In the genomic region with DNA sequence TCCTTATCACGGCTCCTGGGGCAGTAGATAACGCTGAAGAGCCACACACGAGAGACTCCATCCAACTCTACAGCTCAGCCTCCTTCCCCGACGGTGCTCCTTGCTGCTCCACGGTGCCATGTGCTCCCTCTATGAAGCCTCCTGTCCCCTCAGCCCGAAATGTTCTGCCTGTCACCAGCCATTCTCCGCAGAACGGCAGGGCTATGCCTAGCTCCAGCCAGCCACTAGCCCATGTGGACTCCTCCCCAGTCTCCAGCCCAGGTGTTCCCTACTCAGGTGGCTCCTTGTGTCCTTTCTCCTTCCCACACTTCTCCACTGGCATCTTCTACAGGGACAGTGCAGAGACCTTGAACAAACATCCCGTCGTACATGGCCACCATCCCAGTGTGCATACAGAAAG, we compare ENCODE assay signal across 30 mouse cellular contexts. TPM values are rescaled to one million over a fixed set of nuclear protein-coding genes. Genes with fewer than 3 reads are reported as not detected.
DNase-seq lines count a peak whose midpoint lies in the region; ATAC-seq and TF ChIP-seq lines count a peak whose summit lies in the region.
"Had no signal": no experiment of that assay in that cellular context is flagged by ENCODE, and none has a peak within 500 bp of the region (broad histone marks: within the 10 kb centered on the region; RNA-seq: fewer than 3 reads in every experiment).

No protein-coding gene starts in this region.

- no peak for TF ChIP-seq POLR2A in testis, adult 2 months (IDR thresholded peaks at IDR 0.05; ENCODE audit: control insufficient read depth, low read depth, low read length)

- intact Hi-C loops in heart, postnatal 10 days (cut with DNase I), result loop anchor here (5.0 kb wide), 2 partner anchors 37 to 142 kb away; no protein-coding TSS in a partner anchor

- H3K4me3 ChIP-seq in limb, embryonic 12.5 days (replicated peaks), result no peak overlapping the region
- no peak overlapping the region for H3K4me3 ChIP-seq in limb, embryonic 10.5 days
- H3K4me3 ChIP-seq in testis, adult 2 months (ENCODE audit: control insufficient read depth, low read depth, low read length), result peak overlapping the region; percentile 66
- H3K4me3 ChIP-seq: forebrain, embryonic 10.5 days; forebrain, embryonic 13.5 days; heart, adult 2 months; heart, embryonic 10.5 days; heart, embryonic 13.5 days; hindbrain, embryonic 15.5 days; intestine, embryonic 15.5 days had no signal

- DNase-seq in heart, adult 11 months, result peak; percentile 82
- no peak for DNase-seq in heart, postnatal 10 days
- no peak for DNase-seq in limb, embryonic 10.5 days (ENCODE audit: low spot score)
- no peak for DNase-seq in testis, postnatal 14 days (ENCODE audit: low spot score)
- DNase-seq: adrenal gland, adult 2 months; adrenal gland, postnatal 14 days; cerebellum, adult 11 months; cerebellum, adult 2 months; cerebellum, adult 9-11 months; gastrocnemius, postnatal 14 days; heart, adult 2 months had no signal

- H3K9ac ChIP-seq in limb, embryonic 12.5 days (replicated peaks), result 0 out of 2 replicates have a peak overlapping the region, but pooled peaks have one; percentile 40
- H3K9ac ChIP-seq: forebrain, embryonic 13.5 days; heart, embryonic 13.5 days; hindbrain, embryonic 15.5 days; intestine, embryonic 15.5 days had no signal

- no peak for ATAC-seq in limb, embryonic 12.5 days (ENCODE audit: insufficient number of reproducible peaks, insufficient read depth, low FRiP score, low TSS enrichment, low read depth)
- ATAC-seq: CD4-positive, CD25-positive, alpha-beta regulatory T cell, adult 4 months; forebrain, embryonic 13.5 days; forebrain, embryonic 16.5 days; intestine, embryonic 15.5 days had no signal

- no peak overlapping the region for H3K4me2 ChIP-seq in limb, embryonic 12.5 days
- H3K4me2 ChIP-seq: forebrain, embryonic 13.5 days; heart, embryonic 13.5 days; hindbrain, embryonic 15.5 days; intestine, embryonic 15.5 days had no signal

- H3K27me3 ChIP-seq in limb, embryonic 12.5 days, result peaks cover 22% of the 10 kb centered on the region
- peaks cover 13% of the 10 kb centered on the region; the same call in 1 of the 2 replicates for H3K27me3 ChIP-seq in limb, embryonic 10.5 days (ENCODE audit: low read depth, poor library complexity, severe bottlenecking)
- H3K27me3 ChIP-seq in testis, adult 2 months (ENCODE audit: control insufficient read depth, insufficient read depth, low read length), result no peaks in the 10 kb centered on the region
- H3K27me3 ChIP-seq: forebrain, embryonic 13.5 days; hindbrain, embryonic 15.5 days; intestine, embryonic 15.5 days had no signal

- no peak for TF ChIP-seq CTCF in testis, adult 2 months (IDR thresholded peaks at IDR 0.05; ENCODE audit: control insufficient read depth, insufficient read depth, insufficient replicate concordance, low read depth, low read length)

- H3K27ac ChIP-seq in limb, embryonic 12.5 days, result no peak overlapping the region
- no peak overlapping the region for H3K27ac ChIP-seq in limb, embryonic 10.5 days
- no peak overlapping the region for H3K27ac ChIP-seq in testis, adult 2 months (ENCODE audit: control insufficient read depth, insufficient read depth, low read depth, low read length)
- H3K27ac ChIP-seq: forebrain, embryonic 10.5 days; forebrain, embryonic 13.5 days; heart, adult 2 months; heart, embryonic 10.5 days; heart, embryonic 13.5 days; hindbrain, embryonic 15.5 days; intestine, embryonic 15.5 days had no signal

- WGBS in limb, embryonic 12.5 days, result 77% methylated on average over 11 of the region's 11 CpGs
- WGBS in limb, embryonic 10.5 days, result 78% methylated on average over 11 of the region's 11 CpGs

- no peaks in the 10 kb centered on the region for H3K9me3 ChIP-seq in limb, embryonic 12.5 days
- no peaks in the 10 kb centered on the region; the same call in 1 of the 2 replicates for H3K9me3 ChIP-seq in limb, embryonic 10.5 days (replicated peaks)
- H3K9me3 ChIP-seq: forebrain, embryonic 13.5 days; heart, embryonic 10.5 days; heart, embryonic 13.5 days; hindbrain, embryonic 15.5 days; intestine, embryonic 15.5 days had no signal

- peaks cover 6% of the 10 kb centered on the region for H3K36me3 ChIP-seq in limb, embryonic 12.5 days
- peaks cover 7% of the 10 kb centered on the region for H3K36me3 ChIP-seq in limb, embryonic 10.5 days
- no peaks in the 10 kb centered on the region for H3K36me3 ChIP-seq in testis, adult 2 months (ENCODE audit: control insufficient read depth, insufficient read depth, low read length)
- H3K36me3 ChIP-seq: hindbrain, embryonic 15.5 days; intestine, embryonic 15.5 days had no signal

- no peaks in the 10 kb centered on the region for H3K4me1 ChIP-seq in limb, embryonic 12.5 days (replicated peaks)
- H3K4me1 ChIP-seq in limb, embryonic 10.5 days, result no peaks in the 10 kb centered on the region
- H3K4me1 ChIP-seq in testis, adult 2 months (ENCODE audit: control insufficient read depth, insufficient read depth, low read length), result peaks cover 17% of the 10 kb centered on the region
- H3K4me1 ChIP-seq: forebrain, embryonic 10.5 days had no signal

RNA-seq across cellular contexts. Expression of a gene that starts 0.8 kb away (rescaled TPM):
- not detected for total RNA-seq in heart, postnatal 10 days (2021)
- polyA plus RNA-seq in limb, embryonic 12.5 days (2016; fragmentation: Nextera tagmentation; extraction: Ambion mirVana), result not detected in 2 replicates
- polyA plus RNA-seq in limb, embryonic 10.5 days (2016; fragmentation: Nextera tagmentation; extraction: Ambion mirVana), result not detected in 2 replicates
- 438 and 472 TPM in 2 replicates for polyA plus RNA-seq in testis, adult 2 months (2012; rRNA removed)
- total RNA-seq: adrenal gland, adult 2 months; adrenal gland, postnatal 14 days; adrenal gland, postnatal 4 days; common myeloid progenitor, adult 5-6 weeks; gastrocnemius, adult 18-20 months; gastrocnemius, postnatal 14 days; heart, adult 2 months; heart, postnatal 25 days; hematopoietic stem cell, adult 5-6 weeks; MEL had no signal
- polyA plus RNA-seq: adrenal gland, adult 2 months; C2C12; CD4-positive, CD25-positive, alpha-beta regulatory T cell, adult 4 months; cerebellum, adult 2 months; embryonic facial prominence, embryonic 14.5 days; forebrain, embryonic 10.5 days; forebrain, embryonic 13.5 days; forebrain, embryonic 16.5 days; heart, embryonic 10.5 days; heart, embryonic 13.5 days; heart, embryonic 16.5 days; hindbrain, embryonic 15.5 days; intestine, embryonic 15.5 days had no signal

RNA-seq across cellular contexts. Expression of a gene that starts 33.7 kb away (rescaled TPM):
- 10 to 100 TPM; 30.2 to 51.0 TPM for total RNA-seq in heart, postnatal 10 days (2021)
- polyA plus RNA-seq in limb, embryonic 12.5 days (2016; fragmentation: Nextera tagmentation; extraction: Ambion mirVana), result 19.4 and 19.7 TPM in 2 replicates
- 15.3 and 17.9 TPM in 2 replicates for polyA plus RNA-seq in limb, embryonic 10.5 days (2016; fragmentation: Nextera tagmentation; extraction: Ambion mirVana)
- 6.1 and 6.8 TPM in 2 replicates for polyA plus RNA-seq in testis, adult 2 months (2012; rRNA removed)

RNA-seq across cellular contexts. Expression of a gene that starts 45.2 kb away (rescaled TPM):
- 100 to 1,000 TPM; 181 to 187 TPM for total RNA-seq in heart, postnatal 10 days (2021)
- polyA plus RNA-seq in limb, embryonic 12.5 days (2016; fragmentation: Nextera tagmentation; extraction: Ambion mirVana), result 186 and 190 TPM in 2 replicates
- 179 and 189 TPM in 2 replicates for polyA plus RNA-seq in limb, embryonic 10.5 days (2016; fragmentation: Nextera tagmentation; extraction: Ambion mirVana)
- 22.6 and 26.5 TPM in 2 replicates for polyA plus RNA-seq in testis, adult 2 months (2012; rRNA removed)

Comparison
In these comparisons a context has a peak if more than half of its experiments do, and no peak if none do; other contexts are left out.
1. RNA of a gene that starts 0.8 kb away (polyA plus RNA-seq): 438 to 472 TPM in testis, adult 2 months; not detected in limb, embryonic 12.5 days and not detected in limb, embryonic 10.5 days; every median in the first group is over 100 times any median in the second.